Mouse (Mus musculus) megakaryocyte-erythroid progenitor cell, adult 5-6 weeks (primary cell): ENCODE measurements around the gene Gm9045. TPM values are rescaled to one million over a fixed set of nuclear protein-coding genes. Genes with fewer than 3 reads are reported as not detected.
"Not testable (repeated sequence)": the region's sequence is repeated elsewhere in the genome, so short reads cannot be mapped to it uniquely, and the experiment has no call there.

ENCODE experiments used
- ATAC-seq: replicated peaks from 2 replicates; pipeline ENCODE4 v1.8.0; 2016; ENCODE audit warnings: mild to moderate bottlenecking, inconsistent platforms; ENCODE audit not compliant: severe bottlenecking, poor library complexity, low FRiP score, low TSS enrichment
- total RNA-seq, 2 experiments: library from RNA; stranded (forward) in 1 of 2; stranded (reverse) in 1 of 2; fragments of 200-1000, 215-1000 nt in 1 of 2; fragments of >200 nt in 1 of 2; fragmentation: Nextera tagmentation in 1 of 2; gene quantifications; 2 replicates each; pipeline ENCODE4 v1.2.3; 2014 to 2017

Gm9045 gene
- total RNA-seq (2014; fragmentation: Nextera tagmentation) (0.09 TPM in 1 of 2 replicates, not detected in the other), total RNA-seq (2017) (0.08 TPM in 1 of 2 replicates, not detected in the other)

DNA sequence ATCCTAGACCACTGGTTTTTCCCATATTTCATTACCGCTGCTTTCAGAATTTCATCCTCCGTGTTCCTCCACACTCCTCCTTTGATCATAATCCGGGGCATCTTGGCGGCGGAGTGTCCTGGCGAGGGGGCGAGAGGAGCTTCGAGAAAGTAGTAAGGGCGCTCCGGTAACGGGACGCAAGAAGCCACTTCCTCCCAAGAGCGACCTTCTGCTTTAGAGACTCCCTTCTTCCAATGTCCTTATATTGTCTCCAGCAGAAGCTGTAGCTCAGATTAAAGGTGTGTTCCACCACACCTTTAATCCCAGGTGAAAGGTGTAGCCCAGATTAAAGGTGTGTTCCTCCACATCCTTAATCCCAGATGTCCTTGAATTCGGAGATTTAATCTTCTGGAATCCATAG lies at the start of gene Gm9045:
Gm9045 (minus strand) TSS at position 101 of the 400 bp plus-strand sequence.
- ATAC-seq, result not testable (repeated sequence)

GRCm38 (mm10) chr10:118370443-118370842 lies 32.8 kb upstream of the Gm9045 start:
- ATAC-seq, result peak; percentile 100

GRCm38 (mm10) chr10:118369518-118369917 lies 31.9 kb upstream of the Gm9045 start:
- ATAC-seq, result no peak

- ATAC-seq, result not testable (repeated sequence)
Observed at GRCm38 (mm10) chr10:118354005-118354404, 16.4 kb upstream of the Gm9045 start, which contains the start of gene Gm9049. Gene Gm9049, minus strand, starts transcription at chr10:118354105.

- not testable (repeated sequence) for ATAC-seq
Observed at GRCm38 (mm10) chr10:118348579-118348978, 10.9 kb upstream of the Gm9045 start, which contains the start of gene Gm9048. Gene Gm9048, minus strand, starts transcription at chr10:118348679.

- not testable (repeated sequence) for ATAC-seq
Observed at GRCm38 (mm10) chr10:118343155-118343554, 5.5 kb upstream of the Gm9045 start, which contains the start of gene Gm9046. Gene Gm9046, minus strand, starts transcription at chr10:118343255.

DNA sequence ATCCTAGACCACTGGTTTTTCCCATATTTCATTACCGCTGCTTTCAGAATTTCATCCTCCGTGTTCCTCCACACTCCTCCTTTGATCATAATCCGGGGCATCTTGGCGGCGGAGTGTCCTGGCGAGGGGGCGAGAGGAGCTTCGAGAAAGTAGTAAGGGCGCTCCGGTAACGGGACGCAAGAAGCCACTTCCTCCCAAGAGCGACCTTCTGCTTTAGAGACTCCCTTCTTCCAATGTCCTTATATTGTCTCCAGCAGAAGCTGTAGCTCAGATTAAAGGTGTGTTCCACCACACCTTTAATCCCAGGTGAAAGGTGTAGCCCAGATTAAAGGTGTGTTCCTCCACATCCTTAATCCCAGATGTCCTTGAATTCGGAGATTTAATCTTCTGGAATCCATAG lies 5.3 kb downstream of the Gm9045 start, which contains the start of gene Gm9044:
Gm9044 (minus strand) TSS at position 101 of the 400 bp plus-strand sequence.
- ATAC-seq, result not testable (repeated sequence)

DNA sequence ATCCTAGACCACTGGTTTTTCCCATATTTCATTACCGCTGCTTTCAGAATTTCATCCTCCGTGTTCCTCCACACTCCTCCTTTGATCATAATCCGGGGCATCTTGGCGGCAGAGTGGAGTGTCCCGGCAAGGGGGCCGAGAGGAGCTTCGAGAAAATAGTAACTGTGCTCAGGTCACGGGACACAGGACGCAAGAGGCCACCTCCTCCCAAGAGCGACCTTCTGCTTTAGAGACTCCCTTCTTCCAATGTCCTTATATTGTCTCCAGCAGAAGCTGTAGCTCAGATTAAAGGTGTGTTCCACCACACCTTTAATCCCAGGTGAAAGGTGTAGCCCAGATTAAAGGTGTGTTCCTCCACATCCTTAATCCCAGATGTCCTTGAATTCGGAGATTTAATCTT lies 10.8 kb downstream of the Gm9045 start, which contains the start of gene Gm9040:
Gm9040 (minus strand) TSS at position 101 of the 400 bp plus-strand sequence.
- ATAC-seq, result not testable (repeated sequence)

- no peak for ATAC-seq
Observed at GRCm38 (mm10) chr10:118319024-118319423, 18.6 kb downstream of the Gm9045 start.

GRCm38 (mm10) chr10:118302133-118302532 lies 35.5 kb downstream of the Gm9045 start:
- peak; percentile 73; the same call in 1 of the 2 replicates for ATAC-seq

GRCm38 (mm10) chr10:118294938-118295337 lies 42.7 kb downstream of the Gm9045 start, which contains the start of gene Iltifb:
Gene Iltifb, minus strand, starts transcription at chr10:118295038.
- ATAC-seq, result no peak

Other genes starting within 250 kb of the Gm9045 start
- 10.9 and 13.6 TPM in 2 replicates for gene Mdm1, start 196.0 kb downstream of the Gm9045 start, total RNA-seq (2014; fragmentation: Nextera tagmentation)
- gene Mdm1, start 196.0 kb downstream of the Gm9045 start, total RNA-seq (2017), result 25.2 and 29.6 TPM in 2 replicates
- not detected in 2 replicates for gene Il22, start 132.9 kb downstream of the Gm9045 start, total RNA-seq (2014; fragmentation: Nextera tagmentation)
- not detected in 2 replicates for gene Il22, start 132.9 kb downstream of the Gm9045 start, total RNA-seq (2017)
- not detected in 2 replicates for gene Gm32717, start 97.1 kb downstream of the Gm9045 start, total RNA-seq (2014; fragmentation: Nextera tagmentation)
- 0.42 TPM in 1 of 2 replicates, not detected in the other for gene Gm32717, start 97.1 kb downstream of the Gm9045 start, total RNA-seq (2017)
- gene Gm32802, start 79.1 kb downstream of the Gm9045 start, total RNA-seq (2014; fragmentation: Nextera tagmentation), result not detected in 2 replicates
- gene Gm32802, start 79.1 kb downstream of the Gm9045 start, total RNA-seq (2017), result 0.42 TPM in 1 of 2 replicates, not detected in the other
- gene Iltifb, start 42.8 kb downstream of the Gm9045 start, total RNA-seq (2014; fragmentation: Nextera tagmentation), result not detected in 2 replicates
- not detected in 2 replicates for gene Iltifb, start 42.8 kb downstream of the Gm9045 start, total RNA-seq (2017)
- not detected in 2 replicates for gene Gm9040, start 10.9 kb downstream of the Gm9045 start, total RNA-seq (2014; fragmentation: Nextera tagmentation)
- gene Gm9040, start 10.9 kb downstream of the Gm9045 start, total RNA-seq (2017), result not detected in 2 replicates
- gene Gm9044, start 5.4 kb downstream of the Gm9045 start, total RNA-seq (2014; fragmentation: Nextera tagmentation), result not detected in 2 replicates
- not detected in 2 replicates for gene Gm9044, start 5.4 kb downstream of the Gm9045 start, total RNA-seq (2017)
- gene Gm9046, start 5.4 kb upstream of the Gm9045 start, total RNA-seq (2014; fragmentation: Nextera tagmentation), result not detected in 2 replicates
- gene Gm9046, start 5.4 kb upstream of the Gm9045 start, total RNA-seq (2017), result not detected in 2 replicates
- gene Gm9048, start 10.8 kb upstream of the Gm9045 start, total RNA-seq (2014; fragmentation: Nextera tagmentation), result not detected in 2 replicates
- gene Gm9048, start 10.8 kb upstream of the Gm9045 start, total RNA-seq (2017), result not detected in 2 replicates
- 0.09 TPM in 1 of 2 replicates, not detected in the other for gene Gm9049, start 16.3 kb upstream of the Gm9045 start, total RNA-seq (2014; fragmentation: Nextera tagmentation)
- gene Gm9049, start 16.3 kb upstream of the Gm9045 start, total RNA-seq (2017), result 0.08 TPM in 1 of 2 replicates, not detected in the other
- gene Ifng, start 103.2 kb upstream of the Gm9045 start, total RNA-seq (2014; fragmentation: Nextera tagmentation), result not detected in 2 replicates
- 6.3 and 18.8 TPM in 2 replicates for gene Ifng, start 103.2 kb upstream of the Gm9045 start, total RNA-seq (2017)